ENCODE assay signal across 26 mouse cellular contexts in the genomic region with DNA sequence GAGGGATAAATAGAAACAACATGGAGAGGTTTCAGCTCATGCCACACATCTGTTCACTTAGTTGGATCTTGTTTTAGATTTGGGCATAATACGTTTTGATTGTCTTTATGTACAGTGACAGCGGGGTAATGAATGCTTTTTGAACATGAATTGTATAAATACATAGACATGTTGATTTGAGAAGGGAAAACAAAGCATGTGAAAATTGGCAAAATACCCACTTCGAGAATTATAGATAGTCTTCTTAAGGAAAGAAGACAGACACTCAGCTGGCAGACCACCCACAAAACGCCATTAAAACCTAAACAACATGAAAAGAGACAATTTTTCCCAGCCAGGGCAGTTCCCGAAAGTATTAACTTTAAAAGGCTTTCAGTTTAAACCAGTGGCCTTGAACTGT. TPM values are rescaled to one million over a fixed set of nuclear protein-coding genes. Genes with fewer than 3 reads are reported as not detected.
DNase-seq lines count a peak whose midpoint lies in the region; ATAC-seq and TF ChIP-seq lines count a peak whose summit lies in the region.
"Had no signal": no experiment of that assay in that cellular context is flagged by ENCODE, and none has a peak within 500 bp of the region (broad histone marks: within the 10 kb centered on the region; RNA-seq: fewer than 3 reads in every experiment).

No protein-coding gene starts in this region.

- no peak overlapping the region for H3K9ac ChIP-seq in forebrain, embryonic 13.5 days
- H3K9ac ChIP-seq in forebrain, embryonic 11.5 days (ENCODE audit: low read length) = no peak overlapping the region
- no peak overlapping the region for H3K9ac ChIP-seq in forebrain, embryonic 16.5 days (replicated peaks; ENCODE audit: low read depth, low read length)
- H3K9ac ChIP-seq: embryonic facial prominence, embryonic 13.5 days; embryonic facial prominence, embryonic 15.5 days; forebrain, embryonic 12.5 days had no signal

- no peak for TF ChIP-seq POLR2A in brain, embryonic 14.5 days (IDR thresholded peaks at IDR 0.05; ENCODE audit: borderline replicate concordance, extremely low read depth, insufficient read depth, insufficient read length, poor library complexity, severe bottlenecking)

- H3K4me3 ChIP-seq in forebrain, embryonic 13.5 days = no peak overlapping the region
- H3K4me3 ChIP-seq in forebrain, embryonic 11.5 days (ENCODE audit: low read depth, low read length) = no peak overlapping the region
- no peak overlapping the region for H3K4me3 ChIP-seq in forebrain, embryonic 16.5 days (replicated peaks; ENCODE audit: low read length)
- no peak overlapping the region for H3K4me3 ChIP-seq in forebrain, embryonic 10.5 days
- H3K4me3 ChIP-seq: embryonic facial prominence, embryonic 13.5 days; embryonic facial prominence, embryonic 15.5 days; erythroblast, embryonic 14.5 days; forebrain, embryonic 12.5 days had no signal

- no peaks in the 10 kb centered on the region for H3K9me3 ChIP-seq in forebrain, embryonic 13.5 days (replicated peaks)
- no peaks in the 10 kb centered on the region for H3K9me3 ChIP-seq in forebrain, embryonic 11.5 days (ENCODE audit: control insufficient read depth, low read length)
- no peaks in the 10 kb centered on the region for H3K9me3 ChIP-seq in forebrain, embryonic 16.5 days (ENCODE audit: control insufficient read depth, low read length)
- H3K9me3 ChIP-seq in forebrain, embryonic 10.5 days = no peaks in the 10 kb centered on the region
- H3K9me3 ChIP-seq: embryonic facial prominence, embryonic 13.5 days; embryonic facial prominence, embryonic 15.5 days; forebrain, embryonic 12.5 days had no signal

- H3K27me3 ChIP-seq in forebrain, embryonic 13.5 days = no peaks in the 10 kb centered on the region
- no peaks in the 10 kb centered on the region for H3K27me3 ChIP-seq in forebrain, embryonic 11.5 days (ENCODE audit: control insufficient read depth, insufficient read depth, low read length)
- H3K27me3 ChIP-seq in forebrain, embryonic 16.5 days (replicated peaks; ENCODE audit: control insufficient read depth, insufficient read depth, low read length) = no peaks in the 10 kb centered on the region
- H3K27me3 ChIP-seq in forebrain, embryonic 10.5 days (ENCODE audit: poor library complexity, severe bottlenecking) = no peaks in the 10 kb centered on the region
- H3K27me3 ChIP-seq: CH12.LX; embryonic facial prominence, embryonic 15.5 days; forebrain, embryonic 12.5 days; Patski had no signal

- H3K27ac ChIP-seq in forebrain, embryonic 13.5 days = no peak overlapping the region
- H3K27ac ChIP-seq in forebrain, embryonic 11.5 days (ENCODE audit: low read depth, low read length) = no peak overlapping the region
- no peak overlapping the region for H3K27ac ChIP-seq in forebrain, embryonic 16.5 days (ENCODE audit: low read length)
- H3K27ac ChIP-seq in forebrain, embryonic 10.5 days = no peak overlapping the region
- H3K27ac ChIP-seq: embryonic facial prominence, embryonic 13.5 days; embryonic facial prominence, embryonic 15.5 days; forebrain, embryonic 12.5 days had no signal

- H3K4me1 ChIP-seq in forebrain, embryonic 13.5 days = no peaks in the 10 kb centered on the region
- no peaks in the 10 kb centered on the region for H3K4me1 ChIP-seq in forebrain, embryonic 11.5 days (replicated peaks; ENCODE audit: control insufficient read depth, insufficient read depth, low read length)
- no peaks in the 10 kb centered on the region for H3K4me1 ChIP-seq in forebrain, embryonic 16.5 days (replicated peaks; ENCODE audit: control insufficient read depth, insufficient read depth, low read length)
- H3K4me1 ChIP-seq in forebrain, embryonic 10.5 days = no peaks in the 10 kb centered on the region
- H3K4me1 ChIP-seq: forebrain, embryonic 12.5 days had no signal

- WGBS in forebrain, embryonic 13.5 days = 74% methylated on average over 5 of the region's 5 CpGs
- 86% methylated on average over 5 of the region's 5 CpGs for WGBS in forebrain, embryonic 11.5 days
- WGBS in forebrain, embryonic 16.5 days = 42% methylated on average over 5 of the region's 5 CpGs
- WGBS in forebrain, embryonic 10.5 days = 89% methylated on average over 5 of the region's 5 CpGs

- peak; percentile 50; the same call in 1 of the 2 replicates for ATAC-seq in forebrain, embryonic 13.5 days
- no peak for ATAC-seq in forebrain, embryonic 11.5 days (replicated peaks; ENCODE audit: low FRiP score)
- peak; percentile 28; the same call in 1 of the 2 replicates for ATAC-seq in forebrain, embryonic 16.5 days
- ATAC-seq: activated CD4-positive, CD25-positive, alpha-beta regulatory T cell, adult 4 months; CD4-positive, CD25-positive, alpha-beta regulatory T cell, adult 4 months; Patski had no signal

- H3K4me2 ChIP-seq in forebrain, embryonic 13.5 days = no peak overlapping the region
- H3K4me2 ChIP-seq in forebrain, embryonic 11.5 days (ENCODE audit: low read depth, low read length, severe bottlenecking) = no peak overlapping the region
- H3K4me2 ChIP-seq in forebrain, embryonic 16.5 days (ENCODE audit: low read length) = no peak overlapping the region
- H3K4me2 ChIP-seq: embryonic facial prominence, embryonic 13.5 days; embryonic facial prominence, embryonic 15.5 days; forebrain, embryonic 12.5 days had no signal

- no peak for DNase-seq in forebrain, embryonic 11.5 days (ENCODE audit: low spot score)
- no peak for DNase-seq in forebrain, embryonic 10.5 days (ENCODE audit: extremely low spot score, low spot score)
- peak; percentile 61 for DNase-seq in brain, embryonic 14.5 days (ENCODE audit: low read depth)
- DNase-seq: adrenal gland, adult 8-10 months; adrenal gland, postnatal 14 days; adrenal gland, postnatal 36 days; B cell, adult 2 months; cerebellum, adult 11 months; cerebellum, adult 18-20 months; cerebellum, adult 8-10 months; cerebellum, adult 9-11 months; cerebellum, postnatal 14 days; cerebellum, postnatal 36 days; embryo, embryonic 11 days had no signal

- no peaks in the 10 kb centered on the region for H3K36me3 ChIP-seq in forebrain, embryonic 13.5 days (ENCODE audit: poor library complexity, severe bottlenecking)
- H3K36me3 ChIP-seq in forebrain, embryonic 11.5 days (ENCODE audit: control insufficient read depth, insufficient read depth, low read length) = no peaks in the 10 kb centered on the region
- no peaks in the 10 kb centered on the region for H3K36me3 ChIP-seq in forebrain, embryonic 16.5 days (ENCODE audit: control insufficient read depth, insufficient read depth)
- H3K36me3 ChIP-seq in forebrain, embryonic 10.5 days (replicated peaks) = no peaks in the 10 kb centered on the region
- H3K36me3 ChIP-seq: embryonic facial prominence, embryonic 13.5 days; embryonic facial prominence, embryonic 15.5 days; forebrain, embryonic 12.5 days; G1E had no signal

- no peak for TF ChIP-seq CTCF in brain, embryonic 14.5 days (IDR thresholded peaks at IDR 0.05; ENCODE audit: borderline replicate concordance, extremely low read depth, insufficient read depth, insufficient read length)

RNA-seq across cellular contexts. Expression of gene Ofcc1, which starts 37.9 kb away (rescaled TPM):
- not detected in 2 replicates for polyA plus RNA-seq in forebrain, embryonic 13.5 days (2015; fragmentation: Nextera tagmentation; extraction: Ambion mirVana)
- polyA plus RNA-seq in forebrain, embryonic 11.5 days (2014; fragmentation: Nextera tagmentation; extraction: Ambion mirVana) = not detected in 2 replicates
- 0.11 TPM in 1 of 2 replicates, not detected in the other for polyA plus RNA-seq in forebrain, embryonic 16.5 days (2015; fragmentation: Nextera tagmentation; extraction: Ambion mirVana)
- polyA plus RNA-seq in forebrain, embryonic 10.5 days (2016; fragmentation: Nextera tagmentation; extraction: Ambion mirVana) = 0.12 TPM in 1 of 2 replicates, not detected in the other
- 0.04 and 0.05 TPM in 2 replicates for polyA plus RNA-seq in brain, embryonic 14.5 days (2012; rRNA removed)
- polyA plus RNA-seq: activated CD4-positive, CD25-positive, alpha-beta regulatory T cell, adult 4 months; CD4-positive, CD25-positive, alpha-beta regulatory T cell, adult 4 months; erythroblast, embryonic 14.5 days; forebrain, embryonic 12.5 days; frontal cortex, adult 2 months; G1E had no signal
